Mouse (Mus musculus): ENCODE measurements around the gene Ndrg4. TPM values are rescaled to one million over a fixed set of nuclear protein-coding genes. Genes with fewer than 3 reads are reported as not detected.

Gene Ndrg4
- total and polyA plus RNA-seq, 3 experiments = 1.6 to 2.1 (median 1.7) TPM

GRCm38 (mm10) chr8:95690929-95691541 lies 14.3 kb downstream of the Ndrg4 start:
- in situ Hi-C loops (cut with MboI; ENCODE audit: low pct_ligation_motif_present, low pct_unique_long_range_greater_than_20kb, low sequenced_read_pairs) = no loop called here

GRCm38 (mm10) chr8:95694631-95695030 lies 17.9 kb downstream of the Ndrg4 start:
- no peak for DNase-seq (ENCODE audit: extremely low read depth)
- no peaks in the 10 kb centered on the region for H3K79me2 ChIP-seq (replicated peaks; ENCODE audit: control insufficient read depth, extremely low read depth, insufficient read depth, poor library complexity, severe bottlenecking)
- no peak overlapping the region for H3K27ac ChIP-seq (ENCODE audit: insufficient read depth, low read depth)
- in situ Hi-C loops (cut with MboI; ENCODE audit: low pct_ligation_motif_present, low pct_unique_long_range_greater_than_20kb, low sequenced_read_pairs) = loop anchor here (5.0 kb wide), 1 partner anchor 92 kb away; no protein-coding TSS in a partner anchor
- no peak overlapping the region for H3K4me3 ChIP-seq (replicated peaks in 1 of 3; ENCODE audit: low read depth in 2 of 3, low read length in 2 of 3, poor library complexity in 1 of 3)
- H3K36me3 ChIP-seq (replicated peaks in 1 of 2; ENCODE audit: control insufficient read depth in 1 of 2, insufficient read depth in 1 of 2, low read length in 1 of 2) = no peaks in the 10 kb centered on the region
- H3K27me3 ChIP-seq (replicated peaks) = peaks cover 26% of the 10 kb centered on the region
- H3K4me2 ChIP-seq (ENCODE audit: insufficient read depth, low read depth, poor library complexity, severe bottlenecking) = no peak overlapping the region
- peaks cover 0 to 13% of the 10 kb centered on the region in 2 experiments; a peak in 2 of 4 replicates for H3K4me1 ChIP-seq (ENCODE audit: control insufficient read depth in 1 of 2, insufficient read depth in 2 of 2)
- TF ChIP-seq ZNF384 (IDR thresholded peaks at IDR 0.05; ENCODE audit: low read depth, low read length) = no peak
- TF ChIP-seq GABPA (IDR thresholded peaks at IDR 0.05; ENCODE audit: insufficient replicate concordance, low read depth, low read length) = no peak
- dilution Hi-C loops (cut with MboI; ENCODE audit: extremely low pct_ligation_motif_present, extremely low pct_unique_long_range_greater_than_20kb, low sequenced_read_pairs) = no loop called here
- H3K9me3 ChIP-seq (replicated peaks; ENCODE audit: low read length) = no peaks in the 10 kb centered on the region
- no peak overlapping the region for H3K9ac ChIP-seq (ENCODE audit: insufficient read depth, low read depth)

More at GRCm38 (mm10) chr8:95690929-95691541, 14.3 kb downstream of the Ndrg4 start:
- no peak overlapping the region for H3K4me3 ChIP-seq (replicated peaks in 1 of 3; ENCODE audit: low read depth in 2 of 3, low read length in 2 of 3, poor library complexity in 1 of 3)
- H3K9ac ChIP-seq (ENCODE audit: insufficient read depth, low read depth) = no peak overlapping the region
- TF ChIP-seq ZC3H11A (IDR thresholded peaks at IDR 0.05; ENCODE audit: low read depth, low read length) (no peak; the same call in 1 of the 2 replicates), ETS1 (conservative IDR thresholded peaks at IDR 0.05; ENCODE audit: low read depth, low read length) (no peak), SMC3 (IDR thresholded peaks at IDR 0.05; ENCODE audit: low read depth, low read length) (peak; percentile 71), NELFE (IDR thresholded peaks at IDR 0.05; ENCODE audit: low read depth, low read length) (no peak), CTCF (conservative IDR thresholded peaks at IDR 0.05 in 1 of 2, IDR thresholded peaks at IDR 0.05 in 1 of 2; ENCODE audit: low read depth in 2 of 2, low read length in 2 of 2) (peak in 1 of 2 experiments; percentile 64; a peak in 2 of 4 replicates), ZKSCAN1 (IDR thresholded peaks at IDR 0.05; ENCODE audit: borderline replicate concordance, low read depth, low read length) (no peak), MYC (IDR thresholded peaks at IDR 0.05; ENCODE audit: low read depth, low read length) (peak; percentile 29; the same call in 1 of the 2 replicates), USF2 (conservative IDR thresholded peaks at IDR 0.05; ENCODE audit: low read depth, low read length) (no peak), RAD21 (IDR thresholded peaks at IDR 0.05; ENCODE audit: low read depth, low read length) (peak; percentile 28), TCF12 (IDR thresholded peaks at IDR 0.05; ENCODE audit: low read depth, low read length) (no peak)
- DNase-seq (ENCODE audit: extremely low read depth) = no peak
- peaks cover 19% of the 10 kb centered on the region for H3K27me3 ChIP-seq (replicated peaks)
- H3K79me2 ChIP-seq (replicated peaks; ENCODE audit: control insufficient read depth, extremely low read depth, insufficient read depth, poor library complexity, severe bottlenecking) = no peaks in the 10 kb centered on the region
- H3K9me3 ChIP-seq (replicated peaks; ENCODE audit: low read length) = no peaks in the 10 kb centered on the region
- H3K4me2 ChIP-seq (ENCODE audit: insufficient read depth, low read depth, poor library complexity, severe bottlenecking) = no peak overlapping the region
- no peaks in the 10 kb centered on the region for H3K36me3 ChIP-seq (replicated peaks in 1 of 2; ENCODE audit: control insufficient read depth in 1 of 2, insufficient read depth in 1 of 2, low read length in 1 of 2)
- H3K27ac ChIP-seq (ENCODE audit: insufficient read depth, low read depth) = no peak overlapping the region
- dilution Hi-C loops (cut with MboI; ENCODE audit: extremely low pct_ligation_motif_present, extremely low pct_unique_long_range_greater_than_20kb, low sequenced_read_pairs) = no loop called here
- H3K4me1 ChIP-seq (ENCODE audit: control insufficient read depth in 1 of 2, insufficient read depth in 2 of 2) = no peaks in the 10 kb centered on the region

GRCm38 (mm10) chr8:95696661-95697060 lies 19.9 kb downstream of the Ndrg4 start:
- Histone ChIP-seq H3K79me2 (replicated peaks; ENCODE audit: control insufficient read depth, extremely low read depth, insufficient read depth, poor library complexity, severe bottlenecking) (no peaks in the 10 kb centered on the region), H3K27ac (ENCODE audit: insufficient read depth, low read depth) (no peak overlapping the region), H3K27me3 (replicated peaks) (peaks cover 43% of the 10 kb centered on the region), H3K4me3 (replicated peaks in 1 of 3; ENCODE audit: low read depth in 2 of 3, low read length in 2 of 3, poor library complexity in 1 of 3) (no peak overlapping the region), H3K9ac (ENCODE audit: insufficient read depth, low read depth) (no peak overlapping the region), H3K4me2 (ENCODE audit: insufficient read depth, low read depth, poor library complexity, severe bottlenecking) (peak overlapping the region; percentile 50), H3K36me3 (replicated peaks in 1 of 2; ENCODE audit: control insufficient read depth in 1 of 2, insufficient read depth in 1 of 2, low read length in 1 of 2) (no peaks in the 10 kb centered on the region), H3K9me3 (replicated peaks; ENCODE audit: low read length) (no peaks in the 10 kb centered on the region), H3K4me1 (ENCODE audit: control insufficient read depth in 1 of 2, insufficient read depth in 2 of 2) (peaks cover 0 to 13% of the 10 kb centered on the region in 2 experiments; a peak in 2 of 4 replicates)
- dilution Hi-C loops (cut with MboI; ENCODE audit: extremely low pct_ligation_motif_present, extremely low pct_unique_long_range_greater_than_20kb, low sequenced_read_pairs) (no loop called here), in situ Hi-C loops (cut with MboI; ENCODE audit: low pct_ligation_motif_present, low pct_unique_long_range_greater_than_20kb, low sequenced_read_pairs) (loop anchor here (5.0 kb wide), 1 partner anchor 94 kb away; no protein-coding TSS in a partner anchor)
- DNase-seq (ENCODE audit: extremely low read depth) = no peak
- no peak for TF ChIP-seq JUND (conservative IDR thresholded peaks at IDR 0.05; ENCODE audit: low read depth, low read length)
- no peak for TF ChIP-seq MAX (IDR thresholded peaks at IDR 0.05; ENCODE audit: low read length)
- no peak for TF ChIP-seq SMC3 (IDR thresholded peaks at IDR 0.05; ENCODE audit: low read depth, low read length)
- no peak for TF ChIP-seq IRF4 (IDR thresholded peaks at IDR 0.05; ENCODE audit: low read depth, low read length)
- TF ChIP-seq RCOR1 (conservative IDR thresholded peaks at IDR 0.05; ENCODE audit: low read depth, low read length) = no peak
- TF ChIP-seq ZMIZ1 (IDR thresholded peaks at IDR 0.05; ENCODE audit: low read depth, low read length) = no peak
- no peak for TF ChIP-seq POLR2A (IDR thresholded peaks at IDR 0.05; ENCODE audit: low read depth, low read length)
- no peak for TF ChIP-seq TCF12 (IDR thresholded peaks at IDR 0.05; ENCODE audit: low read depth, low read length)
- TF ChIP-seq MXI1 (IDR thresholded peaks at IDR 0.05; ENCODE audit: low read depth, low read length) = no peak
- no peak for TF ChIP-seq USF2 (conservative IDR thresholded peaks at IDR 0.05; ENCODE audit: low read depth, low read length)
- TF ChIP-seq ELF1 (IDR thresholded peaks at IDR 0.05; ENCODE audit: low read depth, low read length) = no peak
- TF ChIP-seq CHD1 (IDR thresholded peaks at IDR 0.05; ENCODE audit: low read depth, low read length) = no peak
- no peak for TF ChIP-seq UBTF (IDR thresholded peaks at IDR 0.05; ENCODE audit: low read depth, low read length)
- TF ChIP-seq NELFE (IDR thresholded peaks at IDR 0.05; ENCODE audit: low read depth, low read length) = no peak
